Mouse (Mus musculus) C2C12 (cell line): ENCODE results near the gene Morc2a.
"Not testable (repeated sequence)": the region's sequence is repeated elsewhere in the genome, so short reads cannot be mapped to it uniquely, and the experiment has no call there.

Experiments used
- CEBPB ChIP-seq: IDR thresholded peaks from one replicate; pipeline ENCODE4 v1.6.1; 2011; ENCODE audit warnings: low read depth, mild to moderate bottlenecking, control low read depth, moderate library complexity
- CTCF ChIP-seq: IDR thresholded peaks from one replicate; pipeline ENCODE4 v1.5.1; 2011; ENCODE audit not compliant: control insufficient read depth, insufficient read depth, insufficient read length
- FOSL1 ChIP-seq: IDR thresholded peaks from one replicate; pipeline ENCODE4 v1.8.0; 2011; ENCODE audit warnings: mild to moderate bottlenecking, low read length; ENCODE audit not compliant: poor library complexity, insufficient read depth, severe bottlenecking
- MAX ChIP-seq: IDR thresholded peaks from one replicate; pipeline ENCODE4 v1.6.1; 2011; ENCODE audit warnings: mild to moderate bottlenecking, control low read depth
- MYOD1 ChIP-seq: IDR thresholded peaks from one replicate; pipeline ENCODE4 v1.6.1; 2011; ENCODE audit warnings: low read depth; ENCODE audit not compliant: control insufficient read depth, insufficient read length
- MYOG ChIP-seq: IDR thresholded peaks from one replicate; pipeline ENCODE4 v1.6.1; 2011; ENCODE audit not compliant: control insufficient read depth, insufficient read length; ENCODE audit errors: extremely low read depth
- USF1 ChIP-seq: IDR thresholded peaks from one replicate; pipeline ENCODE4 v1.6.1; 2011; ENCODE audit warnings: low read depth, mild to moderate bottlenecking, control low read depth, moderate library complexity

GRCm38 (mm10) chr11:3602687-3603086, 46.3 kb upstream of the Morc2a start:
- peak; percentile 89 for TF ChIP-seq CTCF
- TF ChIP-seq MYOD1, CEBPB, FOSL1, USF1, MAX, MYOG: not testable (repeated sequence)
